Mouse (Mus musculus): Measurements from ENCODE around the gene Tmed2.
"Not testable (repeated sequence)": the region's sequence is repeated elsewhere in the genome, so short reads cannot be mapped to it uniquely, and the experiment has no call there.

Gene Tmed2

GRCm38 (mm10) chr5:124578633-124579317 is 38.3 kb downstream of the Tmed2 start, which contains the start of the genes Eif2b1 and Gtf2h3:
Eif2b1 (minus strand) TSS chr5:124579131.
Gtf2h3 (plus strand) TSS chr5:124579140.
- peak; percentile 91 to 98 for DNase-seq

- DNase-seq: no peak
Observed at GRCm38 (mm10) chr5:124582515-124582914, 42.0 kb downstream of the Tmed2 start.

DNA sequence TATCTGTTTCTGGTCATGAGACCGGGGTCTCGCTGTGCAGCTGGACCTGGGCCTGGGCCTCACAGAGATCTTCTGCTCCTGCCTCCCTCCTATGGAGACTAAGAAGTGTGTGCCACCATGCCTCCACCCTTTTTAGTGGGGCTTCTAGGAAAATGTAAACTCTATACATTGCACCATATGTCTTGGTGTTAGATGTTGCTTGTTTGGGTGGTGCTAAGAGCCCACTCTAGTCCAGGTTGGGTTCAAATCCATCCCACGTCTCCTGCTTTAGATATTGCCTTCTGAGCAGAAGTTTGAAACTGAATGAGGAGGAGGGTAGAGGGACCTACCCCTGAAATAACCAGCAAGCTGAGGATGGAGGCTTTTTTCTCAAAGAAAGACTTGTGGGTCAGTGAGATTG is 52.3 kb downstream of the Tmed2 start:
- no peak for DNase-seq

DNA sequence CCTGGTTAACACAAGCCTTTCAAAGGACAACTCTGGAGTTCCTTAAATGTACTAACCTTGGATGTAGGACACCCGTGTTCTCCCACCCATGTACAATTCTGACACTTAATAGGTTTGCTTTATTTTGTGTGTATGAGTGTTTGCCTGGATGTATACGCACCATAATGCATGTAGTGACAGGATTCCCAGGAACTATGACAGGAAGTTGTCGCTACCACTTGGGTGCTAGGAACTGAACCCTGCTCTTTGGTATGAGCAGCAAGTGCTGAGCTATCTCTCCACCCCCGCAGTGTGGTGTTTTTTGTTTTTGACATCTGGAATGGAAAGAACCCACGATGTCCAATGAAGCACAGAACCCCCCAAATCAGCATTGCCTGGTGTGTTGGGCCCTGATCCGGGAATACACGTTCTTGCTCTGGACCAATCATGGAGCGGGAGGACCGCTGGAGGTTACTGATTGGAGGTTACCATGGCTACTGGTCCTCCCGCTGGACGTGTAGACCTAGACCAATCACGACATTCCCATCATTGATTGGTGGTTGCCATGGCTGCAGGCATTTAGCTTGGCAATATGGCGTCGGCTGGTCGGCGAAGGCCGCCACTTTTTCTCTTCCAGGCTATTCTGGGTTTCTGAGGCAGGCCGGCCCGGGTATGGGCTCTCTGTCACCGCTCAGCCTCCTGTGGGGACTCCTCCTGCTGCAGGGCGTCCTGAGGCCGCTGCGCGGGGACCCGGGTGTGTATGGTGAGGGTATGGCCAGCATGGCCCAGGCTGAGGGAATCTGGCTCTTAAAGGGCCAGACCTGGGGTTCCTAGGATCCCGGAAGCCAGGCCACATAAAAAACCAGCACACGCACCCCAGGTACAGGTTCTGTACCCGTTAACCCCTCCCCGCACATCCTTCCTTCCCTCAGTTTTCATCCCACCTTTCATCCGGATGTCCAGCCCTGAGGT is 58.0 kb downstream of the Tmed2 start:
- DNase-seq: peak; percentile 89 to 98

DNA sequence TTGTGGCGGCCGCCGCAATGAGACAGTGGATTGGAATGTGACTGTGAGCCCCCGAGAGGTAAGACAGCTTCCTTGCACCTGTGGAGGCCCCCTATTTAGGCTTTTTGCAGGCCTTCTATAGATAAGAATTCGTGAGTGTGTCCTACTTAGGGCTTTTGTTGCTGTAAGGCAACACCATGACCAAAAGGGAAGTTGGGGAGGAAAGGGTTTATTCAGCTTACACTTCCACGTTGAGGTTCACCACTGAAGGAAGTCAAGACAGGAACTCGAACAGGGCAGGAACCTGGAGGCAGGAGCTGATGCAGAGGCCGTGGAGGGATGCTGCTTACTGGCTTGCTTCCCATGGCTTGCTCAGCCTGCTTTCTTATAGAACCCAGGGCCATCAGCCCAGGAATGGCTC is 59.2 kb downstream of the Tmed2 start:
- not testable (repeated sequence) for DNase-seq

Data from cerebellum, adult 18-20 months (tissue).